Mouse (Mus musculus) embryonic fibroblast, embryonic 13.5 days (primary cell): ENCODE data around the gene Lpar3.

Experiments used
- CTCF ChIP-seq: IDR thresholded peaks from 2 replicates; pipeline ENCODE4 v1.5.1; 2011; ENCODE audit warnings: mild to moderate bottlenecking, control low read depth, low read length, moderate library complexity, borderline replicate concordance; ENCODE audit not compliant: insufficient read depth
- POLR2A ChIP-seq: IDR thresholded peaks from 2 replicates; pipeline ENCODE4 v1.6.1; 2011; ENCODE audit warnings: low read depth, mild to moderate bottlenecking, control low read depth, low read length, moderate library complexity

- TF ChIP-seq CTCF (0 out of 2 replicates have a peak, but pooled peaks have one; percentile 8), POLR2A (no peak)
These were observed 30.8 kb upstream of the Lpar3 start for GRCm38 (mm10) chr3:146189933-146190332.
